Mouse (Mus musculus): Measurements from ENCODE around the gene Akap12. TPM values are rescaled to one million over a fixed set of nuclear protein-coding genes. Genes with fewer than 3 reads are reported as not detected.
A peak's percentile ranks its signal among the peaks of the same experiment; 100 is the strongest.

Akap12 gene
- polyA plus RNA-seq, 1 experiment, result 387 TPM

- no peak for TF ChIP-seq EP300 (IDR thresholded peaks at IDR 0.05; ENCODE audit: insufficient read depth, low read depth, low read length)
- TF ChIP-seq CTCF (IDR thresholded peaks at IDR 0.05; ENCODE audit: low read depth, low read length), result no peak
- no peak for TF ChIP-seq POLR2A (IDR thresholded peaks at IDR 0.05; ENCODE audit: insufficient read depth, low read length)
- H3K9ac ChIP-seq (ENCODE audit: low read depth, poor library complexity, severe bottlenecking), result no peak overlapping the region
- H3K27me3 ChIP-seq (ENCODE audit: control insufficient read depth, insufficient read depth, low read length, poor library complexity, severe bottlenecking), result no peaks in the 10 kb centered on the region
These were observed 20.4 kb upstream of the Akap12 start for GRCm38 (mm10) chr10:4245812-4246211.

GRCm38 (mm10) chr10:4246407-4246806 lies 19.8 kb upstream of the Akap12 start:
- Histone ChIP-seq H3K4me1 (ENCODE audit: control insufficient read depth, insufficient read depth, low read length) (peaks cover 4% of the 10 kb centered on the region), H3K9ac (ENCODE audit: low read depth, poor library complexity, severe bottlenecking) (no peak overlapping the region), H3K36me3 (ENCODE audit: control insufficient read depth, insufficient read depth, low read length, poor library complexity, severe bottlenecking) (peaks cover 4% of the 10 kb centered on the region; the same call in 1 of the 2 replicates), H3K9me3 (replicated peaks; ENCODE audit: control insufficient read depth, insufficient read depth, low read length, poor library complexity, severe bottlenecking) (no peaks in the 10 kb centered on the region), H3K4me3 (ENCODE audit: low read depth, low read length) (no peak overlapping the region), H3K27ac (ENCODE audit: insufficient read depth, low read length) (peak overlapping the region; percentile 6; the same call in 1 of the 2 replicates), H3K27me3 (ENCODE audit: control insufficient read depth, insufficient read depth, low read length, poor library complexity, severe bottlenecking) (no peaks in the 10 kb centered on the region)
- TF ChIP-seq POLR2A (IDR thresholded peaks at IDR 0.05; ENCODE audit: insufficient read depth, low read length) (no peak), EP300 (IDR thresholded peaks at IDR 0.05; ENCODE audit: insufficient read depth, low read depth, low read length) (no peak), CTCF (IDR thresholded peaks at IDR 0.05; ENCODE audit: low read depth, low read length) (no peak)

More at GRCm38 (mm10) chr10:4245812-4246211, 20.4 kb upstream of the Akap12 start:
- Histone ChIP-seq H3K27ac (ENCODE audit: insufficient read depth, low read length) (no peak overlapping the region), H3K36me3 (ENCODE audit: control insufficient read depth, insufficient read depth, low read length, poor library complexity, severe bottlenecking) (peaks cover 4% of the 10 kb centered on the region; the same call in 1 of the 2 replicates), H3K4me3 (ENCODE audit: low read depth, low read length) (no peak overlapping the region), H3K9me3 (replicated peaks; ENCODE audit: control insufficient read depth, insufficient read depth, low read length, poor library complexity, severe bottlenecking) (no peaks in the 10 kb centered on the region), H3K4me1 (ENCODE audit: control insufficient read depth, insufficient read depth, low read length) (peaks cover 2% of the 10 kb centered on the region)

GRCm38 (mm10) chr10:4249235-4249845 lies 16.8 kb upstream of the Akap12 start:
- Histone ChIP-seq H3K9me3 (replicated peaks; ENCODE audit: control insufficient read depth, insufficient read depth, low read length, poor library complexity, severe bottlenecking) (no peaks in the 10 kb centered on the region), H3K36me3 (ENCODE audit: control insufficient read depth, insufficient read depth, low read length, poor library complexity, severe bottlenecking) (peaks cover 4% of the 10 kb centered on the region; the same call in 1 of the 2 replicates), H3K9ac (ENCODE audit: low read depth, poor library complexity, severe bottlenecking) (no peak overlapping the region), H3K4me1 (ENCODE audit: control insufficient read depth, insufficient read depth, low read length) (peaks cover 4% of the 10 kb centered on the region), H3K4me3 (ENCODE audit: low read depth, low read length) (no peak overlapping the region), H3K27me3 (ENCODE audit: control insufficient read depth, insufficient read depth, low read length, poor library complexity, severe bottlenecking) (no peaks in the 10 kb centered on the region), H3K27ac (ENCODE audit: insufficient read depth, low read length) (peak overlapping the region; percentile 98)
- TF ChIP-seq EP300 (IDR thresholded peaks at IDR 0.05; ENCODE audit: insufficient read depth, low read depth, low read length) (peak; percentile 73; the same call in 1 of the 2 replicates), CTCF (IDR thresholded peaks at IDR 0.05; ENCODE audit: low read depth, low read length) (no peak)

GRCm38 (mm10) chr10:4250681-4251080 lies 15.5 kb upstream of the Akap12 start:
- Histone ChIP-seq H3K36me3 (ENCODE audit: control insufficient read depth, insufficient read depth, low read length, poor library complexity, severe bottlenecking) (peaks cover 4% of the 10 kb centered on the region; the same call in 1 of the 2 replicates), H3K9me3 (replicated peaks; ENCODE audit: control insufficient read depth, insufficient read depth, low read length, poor library complexity, severe bottlenecking) (no peaks in the 10 kb centered on the region), H3K27ac (ENCODE audit: insufficient read depth, low read length) (peak overlapping the region; percentile 98), H3K9ac (ENCODE audit: low read depth, poor library complexity, severe bottlenecking) (peak overlapping the region; percentile 49; the same call in 1 of the 2 replicates), H3K27me3 (ENCODE audit: control insufficient read depth, insufficient read depth, low read length, poor library complexity, severe bottlenecking) (no peaks in the 10 kb centered on the region), H3K4me3 (ENCODE audit: low read depth, low read length) (no peak overlapping the region), H3K4me1 (ENCODE audit: control insufficient read depth, insufficient read depth, low read length) (peaks cover 4% of the 10 kb centered on the region)
- TF ChIP-seq CTCF (IDR thresholded peaks at IDR 0.05; ENCODE audit: low read depth, low read length) (no peak), POLR2A (IDR thresholded peaks at IDR 0.05; ENCODE audit: insufficient read depth, low read length) (no peak), EP300 (IDR thresholded peaks at IDR 0.05; ENCODE audit: insufficient read depth, low read depth, low read length) (peak; percentile 80; the same call in 1 of the 2 replicates)

- Histone ChIP-seq H3K9me3 (replicated peaks; ENCODE audit: control insufficient read depth, insufficient read depth, low read length, poor library complexity, severe bottlenecking) (no peaks in the 10 kb centered on the region), H3K36me3 (ENCODE audit: control insufficient read depth, insufficient read depth, low read length, poor library complexity, severe bottlenecking) (no peaks in the 10 kb centered on the region), H3K9ac (ENCODE audit: low read depth, poor library complexity, severe bottlenecking) (peak overlapping the region; percentile 63), H3K27me3 (ENCODE audit: control insufficient read depth, insufficient read depth, low read length, poor library complexity, severe bottlenecking) (no peaks in the 10 kb centered on the region), H3K4me1 (ENCODE audit: control insufficient read depth, insufficient read depth, low read length) (peaks cover 2% of the 10 kb centered on the region), H3K27ac (ENCODE audit: insufficient read depth, low read length) (peak overlapping the region; percentile 41; the same call in 1 of the 2 replicates), H3K4me3 (ENCODE audit: low read depth, low read length) (peak overlapping the region; percentile 65)
- TF ChIP-seq EP300 (IDR thresholded peaks at IDR 0.05; ENCODE audit: insufficient read depth, low read depth, low read length), result peak; percentile 59; the same call in 1 of the 2 replicates
- no peak for TF ChIP-seq CTCF (IDR thresholded peaks at IDR 0.05; ENCODE audit: low read depth, low read length)
- peak; percentile 95 for TF ChIP-seq POLR2A (IDR thresholded peaks at IDR 0.05; ENCODE audit: insufficient read depth, low read length)
These were observed 12.6 kb upstream of the Akap12 start for GRCm38 (mm10) chr10:4253613-4254012.

GRCm38 (mm10) chr10:4254459-4254858 lies 11.7 kb upstream of the Akap12 start:
- peaks cover 2% of the 10 kb centered on the region for H3K4me1 ChIP-seq (ENCODE audit: control insufficient read depth, insufficient read depth, low read length)
- H3K9me3 ChIP-seq (replicated peaks; ENCODE audit: control insufficient read depth, insufficient read depth, low read length, poor library complexity, severe bottlenecking), result no peaks in the 10 kb centered on the region
- H3K36me3 ChIP-seq (ENCODE audit: control insufficient read depth, insufficient read depth, low read length, poor library complexity, severe bottlenecking), result no peaks in the 10 kb centered on the region
- H3K9ac ChIP-seq (ENCODE audit: low read depth, poor library complexity, severe bottlenecking), result peak overlapping the region; percentile 63
- no peaks in the 10 kb centered on the region for H3K27me3 ChIP-seq (ENCODE audit: control insufficient read depth, insufficient read depth, low read length, poor library complexity, severe bottlenecking)
- TF ChIP-seq CTCF (IDR thresholded peaks at IDR 0.05; ENCODE audit: low read depth, low read length) (no peak), EP300 (IDR thresholded peaks at IDR 0.05; ENCODE audit: insufficient read depth, low read depth, low read length) (peak; percentile 67; the same call in 1 of the 2 replicates), POLR2A (IDR thresholded peaks at IDR 0.05; ENCODE audit: insufficient read depth, low read length) (no peak)
- H3K4me3 ChIP-seq (ENCODE audit: low read depth, low read length), result peak overlapping the region; percentile 65
- H3K27ac ChIP-seq (ENCODE audit: insufficient read depth, low read length), result peak overlapping the region; percentile 87
